Mouse (Mus musculus) ES-E14 (cell line): ENCODE data around the gene Olfr725.

Experiments
- HCFC1 ChIP-seq: IDR thresholded peaks from 2 replicates; pipeline ENCODE4 v1.6.1; 2012; ENCODE audit warnings: low read length, inconsistent platforms, borderline replicate concordance; ENCODE audit not compliant: insufficient read depth
- MAFK ChIP-seq: IDR thresholded peaks from 2 replicates; pipeline ENCODE4 v1.6.1; 2014; ENCODE audit warnings: mild to moderate bottlenecking, low read depth, low read length, inconsistent platforms; ENCODE audit not compliant: insufficient read depth
- ZNF384 ChIP-seq: IDR thresholded peaks from 2 replicates; pipeline ENCODE4 v1.6.1; 2012; ENCODE audit warnings: low read depth, low read length, inconsistent platforms

GRCm38 (mm10) chr14:50061955-50062732, 22.0 kb upstream of the Olfr725 start:
- no peak for TF ChIP-seq ZNF384
- TF ChIP-seq HCFC1, result no peak
- TF ChIP-seq MAFK, result no peak
